Mouse (Mus musculus): ENCODE results near the gene Kcnk1. TPM values are rescaled to one million over a fixed set of nuclear protein-coding genes. Genes with fewer than 3 reads are reported as not detected.

Gene Kcnk1
- total and polyA plus RNA-seq, 3 experiments = not detected

GRCm38 (mm10) chr8:126058876-126059275 is 63.9 kb downstream of the Kcnk1 start:
- in situ Hi-C loops (cut with MboI; ENCODE audit: low pct_ligation_motif_present, low pct_unique_long_range_greater_than_20kb, low sequenced_read_pairs) = no loop called here
- no peaks in the 10 kb centered on the region for H3K79me2 ChIP-seq (replicated peaks; ENCODE audit: control insufficient read depth, extremely low read depth, insufficient read depth, poor library complexity, severe bottlenecking)
- H3K27me3 ChIP-seq (replicated peaks) = peaks cover 92% of the 10 kb centered on the region
- no peak for TF ChIP-seq ELF1 (IDR thresholded peaks at IDR 0.05; ENCODE audit: low read depth, low read length)
- TF ChIP-seq NELFE (IDR thresholded peaks at IDR 0.05; ENCODE audit: low read depth, low read length) = no peak
- no peak for TF ChIP-seq PAX5 (IDR thresholded peaks at IDR 0.05; ENCODE audit: low read length)
- no peak for TF ChIP-seq CHD2 (IDR thresholded peaks at IDR 0.05; ENCODE audit: low read length)
- TF ChIP-seq GABPA (IDR thresholded peaks at IDR 0.05; ENCODE audit: insufficient replicate concordance, low read depth, low read length) = no peak
- H3K27ac ChIP-seq (ENCODE audit: insufficient read depth, low read depth) = no peak overlapping the region
- H3K9ac ChIP-seq (ENCODE audit: insufficient read depth, low read depth) = no peak overlapping the region
- no peak overlapping the region for H3K4me3 ChIP-seq (replicated peaks in 1 of 3; ENCODE audit: low read depth in 2 of 3, low read length in 2 of 3, poor library complexity in 1 of 3)
- H3K36me3 ChIP-seq (replicated peaks in 1 of 2; ENCODE audit: control insufficient read depth in 1 of 2, insufficient read depth in 1 of 2, low read length in 1 of 2) = no peaks in the 10 kb centered on the region
- H3K4me1 ChIP-seq (ENCODE audit: control insufficient read depth in 1 of 2, insufficient read depth in 2 of 2) = no peaks in the 10 kb centered on the region
- dilution Hi-C loops (cut with MboI; ENCODE audit: extremely low pct_ligation_motif_present, extremely low pct_unique_long_range_greater_than_20kb, low sequenced_read_pairs) = no loop called here
- H3K9me3 ChIP-seq (replicated peaks; ENCODE audit: low read length) = no peaks in the 10 kb centered on the region
- H3K4me2 ChIP-seq (ENCODE audit: insufficient read depth, low read depth, poor library complexity, severe bottlenecking) = no peak overlapping the region
- DNase-seq (ENCODE audit: extremely low read depth) = no peak

GRCm38 (mm10) chr8:126062844-126063243 is 67.9 kb downstream of the Kcnk1 start:
- Histone ChIP-seq H3K36me3 (replicated peaks in 1 of 2; ENCODE audit: control insufficient read depth in 1 of 2, insufficient read depth in 1 of 2, low read length in 1 of 2) (no peaks in the 10 kb centered on the region), H3K79me2 (replicated peaks; ENCODE audit: control insufficient read depth, extremely low read depth, insufficient read depth, poor library complexity, severe bottlenecking) (no peaks in the 10 kb centered on the region), H3K27ac (ENCODE audit: insufficient read depth, low read depth) (no peak overlapping the region), H3K4me1 (ENCODE audit: control insufficient read depth in 1 of 2, insufficient read depth in 2 of 2) (no peaks in the 10 kb centered on the region), H3K9me3 (replicated peaks; ENCODE audit: low read length) (peaks cover 6% of the 10 kb centered on the region), H3K4me3 (replicated peaks in 1 of 3; ENCODE audit: low read depth in 2 of 3, low read length in 2 of 3, poor library complexity in 1 of 3) (no peak overlapping the region), H3K4me2 (ENCODE audit: insufficient read depth, low read depth, poor library complexity, severe bottlenecking) (no peak overlapping the region), H3K9ac (ENCODE audit: insufficient read depth, low read depth) (no peak overlapping the region), H3K27me3 (replicated peaks) (peaks cover 89% of the 10 kb centered on the region)
- in situ Hi-C loops (cut with MboI; ENCODE audit: low pct_ligation_motif_present, low pct_unique_long_range_greater_than_20kb, low sequenced_read_pairs) = no loop called here
- DNase-seq (ENCODE audit: extremely low read depth) = no peak
- dilution Hi-C loops (cut with MboI; ENCODE audit: extremely low pct_ligation_motif_present, extremely low pct_unique_long_range_greater_than_20kb, low sequenced_read_pairs) = no loop called here
- TF ChIP-seq ZNF384 (IDR thresholded peaks at IDR 0.05; ENCODE audit: low read depth, low read length) = no peak
- TF ChIP-seq JUND (conservative IDR thresholded peaks at IDR 0.05; ENCODE audit: low read depth, low read length) = no peak
- TF ChIP-seq TCF12 (IDR thresholded peaks at IDR 0.05; ENCODE audit: low read depth, low read length) = no peak
- TF ChIP-seq JUN (IDR thresholded peaks at IDR 0.05; ENCODE audit: insufficient read depth, low read depth, low read length) = no peak
- no peak for TF ChIP-seq USF2 (conservative IDR thresholded peaks at IDR 0.05; ENCODE audit: low read depth, low read length)
- no peak for TF ChIP-seq NELFE (IDR thresholded peaks at IDR 0.05; ENCODE audit: low read depth, low read length)
- no peak for TF ChIP-seq POLR2AphosphoS2 (IDR thresholded peaks at IDR 0.05; ENCODE audit: low read depth, low read length)
- TF ChIP-seq ZKSCAN1 (IDR thresholded peaks at IDR 0.05; ENCODE audit: borderline replicate concordance, low read depth, low read length) = no peak
- TF ChIP-seq POLR2A (IDR thresholded peaks at IDR 0.05; ENCODE audit: low read depth, low read length) = no peak

GRCm38 (mm10) chr8:126063832-126064409 is 69.0 kb downstream of the Kcnk1 start:
- Histone ChIP-seq H3K79me2 (replicated peaks; ENCODE audit: control insufficient read depth, extremely low read depth, insufficient read depth, poor library complexity, severe bottlenecking) (no peaks in the 10 kb centered on the region), H3K36me3 (replicated peaks in 1 of 2; ENCODE audit: control insufficient read depth in 1 of 2, insufficient read depth in 1 of 2, low read length in 1 of 2) (no peaks in the 10 kb centered on the region), H3K4me1 (ENCODE audit: control insufficient read depth in 1 of 2, insufficient read depth in 2 of 2) (no peaks in the 10 kb centered on the region), H3K27ac (ENCODE audit: insufficient read depth, low read depth) (no peak overlapping the region), H3K9ac (ENCODE audit: insufficient read depth, low read depth) (no peak overlapping the region), H3K27me3 (replicated peaks) (peaks cover 89% of the 10 kb centered on the region), H3K9me3 (replicated peaks; ENCODE audit: low read length) (peaks cover 6% of the 10 kb centered on the region), H3K4me2 (ENCODE audit: insufficient read depth, low read depth, poor library complexity, severe bottlenecking) (no peak overlapping the region), H3K4me3 (replicated peaks in 1 of 3; ENCODE audit: low read depth in 2 of 3, low read length in 2 of 3, poor library complexity in 1 of 3) (no peak overlapping the region)
- no peak for TF ChIP-seq IRF4 (IDR thresholded peaks at IDR 0.05; ENCODE audit: low read depth, low read length)
- no peak for TF ChIP-seq USF1 (IDR thresholded peaks at IDR 0.05; ENCODE audit: low read depth, low read length)
- no peak for TF ChIP-seq SMC3 (IDR thresholded peaks at IDR 0.05; ENCODE audit: low read depth, low read length)
- DNase-seq (ENCODE audit: extremely low read depth) = no peak
- dilution Hi-C loops (cut with MboI; ENCODE audit: extremely low pct_ligation_motif_present, extremely low pct_unique_long_range_greater_than_20kb, low sequenced_read_pairs) (no loop called here), in situ Hi-C loops (cut with MboI; ENCODE audit: low pct_ligation_motif_present, low pct_unique_long_range_greater_than_20kb, low sequenced_read_pairs) (no loop called here)

Data from CH12.LX (cell line).